Mouse (Mus musculus): ENCODE results near the gene Kank1.

DNA sequence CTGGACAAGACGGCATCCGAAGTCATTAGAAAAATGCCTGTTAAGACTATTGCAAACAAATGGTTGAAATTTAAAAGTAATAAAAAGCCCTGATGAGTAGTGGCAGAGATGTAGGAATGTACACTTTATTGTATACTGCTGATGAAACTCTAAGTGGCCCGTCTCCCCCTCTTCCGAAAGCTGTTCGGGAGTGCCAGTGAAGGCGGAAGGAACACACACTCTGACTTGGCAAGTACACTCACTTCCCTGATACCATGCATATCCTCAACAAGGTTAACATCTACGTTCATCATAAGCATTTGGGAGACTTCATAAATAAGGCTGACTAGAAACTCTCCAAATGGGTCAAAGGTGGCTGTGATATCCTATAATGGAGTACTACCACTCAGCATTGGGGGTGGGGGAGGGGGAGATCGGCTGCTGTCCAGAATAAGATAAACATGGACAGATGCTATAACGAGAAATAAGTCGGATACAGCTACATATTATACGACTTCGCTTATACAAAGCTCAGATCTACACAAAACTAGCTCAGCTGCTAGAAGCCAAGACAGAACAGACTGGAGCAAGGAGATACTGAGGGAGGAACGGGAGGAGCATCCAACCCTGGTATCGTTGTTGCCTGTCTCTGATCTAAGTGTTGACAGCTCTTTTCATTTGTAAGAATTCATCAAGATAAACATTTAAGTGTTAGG lies 11.2 kb downstream of the Kank1 start:
- TF ChIP-seq EP300 (IDR thresholded peaks at IDR 0.05; ENCODE audit: low read depth), result no peak
- TF ChIP-seq CTCF (IDR thresholded peaks at IDR 0.05; ENCODE audit: low read depth), result no peak
